Mouse (Mus musculus) left cerebral cortex, postnatal 36 days (tissue): ENCODE measurements at regions not wholly inside any gene's neighbourhood (a gene's known extent, or its start where the extent isn't known, plus 50 kb on each side); places are given as distances from the start of the nearest gene placed in this dataset.

Experiments used
- DNase-seq, 2 experiments: peaks; one replicate each; pipeline ENCODE4 v3.0.0; 2021 to 2022; ENCODE audit warnings: low spot score in 2 of 2, mixed read lengths in 1 of 2
- intact Hi-C: fragments of 180-260 bp; cut with DNase I; formaldehyde crosslinking; loops from one replicate; pipeline ENCODE4 v1.15.1; 2025

- DNase-seq = no peak
- intact Hi-C loops = no loop called here
These were observed 267.9 kb upstream of the Mctp2 start for GRCm38 (mm10) chr7:72574316-72574715.

GRCm38 (mm10) chr7:72584427-72584826, 278.0 kb upstream of the Mctp2 start:
- no peak for DNase-seq
- intact Hi-C loops = no loop called here

GRCm38 (mm10) chr7:72589241-72589668, 282.8 kb upstream of the Mctp2 start:
- peak; percentile 52 to 59 for DNase-seq
- intact Hi-C loops = no loop called here

GRCm38 (mm10) chr7:72590351-72591115, 284.1 kb upstream of the Mctp2 start:
- DNase-seq = peak; percentile 7 to 10
- intact Hi-C loops = loop anchor here (5.0 kb wide), 1 partner anchor 787 kb away; the partner anchor contains the start of gene Rgma

- DNase-seq = peak; percentile 23 to 29
- intact Hi-C loops = loop anchor here (5.0 kb wide), 1 partner anchor 785 kb away; the partner anchor contains the start of gene Rgma
These were observed 285.7 kb upstream of the Mctp2 start for GRCm38 (mm10) chr7:72592110-72592509.

GRCm38 (mm10) chr7:72592649-72593048, 286.2 kb upstream of the Mctp2 start:
- peak; percentile 6 to 11 for DNase-seq
- intact Hi-C loops = loop anchor here (5.0 kb wide), 1 partner anchor 785 kb away; the partner anchor contains the start of gene Rgma

GRCm38 (mm10) chr7:72593259-72593658, 286.9 kb upstream of the Mctp2 start:
- DNase-seq = no peak
- intact Hi-C loops = loop anchor here (5.0 kb wide), 1 partner anchor 784 kb away; the partner anchor contains the start of gene Rgma

- no peak for DNase-seq
- intact Hi-C loops = loop anchor here (5.0 kb wide), 1 partner anchor 783 kb away; the partner anchor contains the start of gene Rgma
These were observed 288.3 kb upstream of the Mctp2 start for GRCm38 (mm10) chr7:72594741-72595140.

GRCm38 (mm10) chr7:72596985-72597384, 290.6 kb upstream of the Mctp2 start:
- intact Hi-C loops = no loop called here
- DNase-seq = no peak

- intact Hi-C loops = no loop called here
- no peak for DNase-seq
These were observed 295.5 kb upstream of the Mctp2 start for GRCm38 (mm10) chr7:72601933-72602332.

- no peak for DNase-seq
- intact Hi-C loops = no loop called here
These were observed 303.4 kb upstream of the Mctp2 start for GRCm38 (mm10) chr7:72609791-72610190.

- intact Hi-C loops = no loop called here
- no peak for DNase-seq
These were observed 308.8 kb upstream of the Mctp2 start for GRCm38 (mm10) chr7:72615232-72615631.

- intact Hi-C loops = no loop called here
- DNase-seq = no peak
These were observed 321.0 kb upstream of the Mctp2 start for GRCm38 (mm10) chr7:72627369-72627768.

GRCm38 (mm10) chr7:72639566-72639965, 333.2 kb upstream of the Mctp2 start:
- intact Hi-C loops = no loop called here
- DNase-seq = no peak

- intact Hi-C loops = no loop called here
These were observed 368.6 kb upstream of the Mctp2 start for GRCm38 (mm10) chr7:72675018-72675417.

GRCm38 (mm10) chr7:72685803-72686202, 379.4 kb upstream of the Mctp2 start:
- DNase-seq = no peak
- intact Hi-C loops = no loop called here

More at GRCm38 (mm10) chr7:72675018-72675417, 368.6 kb upstream of the Mctp2 start:
- DNase-seq = no peak

GRCm38 (mm10) chr7:72687356-72687755, 380.9 kb upstream of the Mctp2 start:
- no peak for DNase-seq
- intact Hi-C loops = no loop called here

GRCm38 (mm10) chr7:72691396-72691795, 385.0 kb upstream of the Mctp2 start:
- no peak for DNase-seq
- intact Hi-C loops = no loop called here

- intact Hi-C loops = no loop called here
- DNase-seq = peak; percentile 12 to 17
These were observed 385.5 kb upstream of the Mctp2 start for GRCm38 (mm10) chr7:72691859-72692258.

- no peak for DNase-seq
- intact Hi-C loops = no loop called here
These were observed 390.3 kb upstream of the Mctp2 start for GRCm38 (mm10) chr7:72696736-72697135.

- intact Hi-C loops = no loop called here
- no peak for DNase-seq
These were observed 397.4 kb upstream of the Mctp2 start for GRCm38 (mm10) chr7:72703652-72704341.
